15 mouse cellular contexts compared by ENCODE assay signal in genomic region chr11:88713479-88713878, GRCm38 (mm10). TPM values are rescaled to one million over a fixed set of nuclear protein-coding genes. Genes with fewer than 3 reads are reported as not detected.
DNase-seq lines count a peak whose midpoint lies in the region; ATAC-seq and TF ChIP-seq lines count a peak whose summit lies in the region.
"Had no signal": no experiment of that assay in that cellular context is flagged by ENCODE, and none has a peak within 500 bp of the region (broad histone marks: within the 10 kb centered on the region; RNA-seq: fewer than 3 reads in every experiment).

No protein-coding gene starts in this region.

- H3K36me3 ChIP-seq in kidney, embryonic 15.5 days, result peaks cover 42% of the 10 kb centered on the region
- H3K36me3 ChIP-seq in kidney, adult 2 months (ENCODE audit: control insufficient read depth, insufficient read depth, low read length), result peaks cover 5% of the 10 kb centered on the region
- H3K36me3 ChIP-seq in forebrain, embryonic 15.5 days, result peaks cover 16% of the 10 kb centered on the region
- H3K36me3 ChIP-seq in limb, embryonic 14.5 days (ENCODE audit: control insufficient read depth, insufficient read depth, low read length), result peaks cover 39% of the 10 kb centered on the region
- H3K36me3 ChIP-seq in neural tube, embryonic 13.5 days, result peaks cover 38% of the 10 kb centered on the region

- peak overlapping the region; percentile 95 for H3K4me2 ChIP-seq in kidney, embryonic 15.5 days
- peak overlapping the region; percentile 88 for H3K4me2 ChIP-seq in forebrain, embryonic 15.5 days (replicated peaks)
- peak overlapping the region; percentile 27 for H3K4me2 ChIP-seq in limb, embryonic 14.5 days (replicated peaks; ENCODE audit: low read depth, low read length, severe bottlenecking)
- H3K4me2 ChIP-seq in neural tube, embryonic 13.5 days, result peak overlapping the region; percentile 89
- H3K4me2 ChIP-seq: liver, embryonic 12.5 days had no signal

- no peak for TF ChIP-seq CTCF in kidney, adult 2 months (conservative IDR thresholded peaks at IDR 0.05; ENCODE audit: insufficient read depth, insufficient read length, low read depth, low read length)
- no peak for TF ChIP-seq CTCF in cerebellum, adult 2 months (IDR thresholded peaks at IDR 0.05; ENCODE audit: borderline replicate concordance, insufficient read depth, low read depth, low read length)

- no peak for TF ChIP-seq POLR2A in kidney, adult 2 months (IDR thresholded peaks at IDR 0.05; ENCODE audit: low read depth, low read length)
- TF ChIP-seq POLR2A in limb, embryonic 14.5 days (IDR thresholded peaks at IDR 0.05; ENCODE audit: borderline replicate concordance, extremely low read depth, insufficient read depth, insufficient read length), result no peak
- TF ChIP-seq POLR2A in cerebellum, adult 2 months (IDR thresholded peaks at IDR 0.05; ENCODE audit: borderline replicate concordance, insufficient read depth, low read length), result no peak

- no peak for DNase-seq in kidney, adult 2 months
- no peak for DNase-seq in limb, embryonic 14.5 days (ENCODE audit: low spot score)
- no peak for DNase-seq in cerebellum, adult 2 months
- DNase-seq in natural killer cell, adult 2 months (ENCODE audit: low spot score in 2 of 2), result no peak
- DNase-seq: B cell, adult 2 months; cerebellum, postnatal 36 days; gastrocnemius, adult 2 months; kidney, adult 11 months; lung, postnatal 36 days; thymus, postnatal 36 days had no signal

- no peaks in the 10 kb centered on the region for H3K9me3 ChIP-seq in kidney, embryonic 15.5 days (replicated peaks)
- H3K9me3 ChIP-seq in forebrain, embryonic 15.5 days, result no peaks in the 10 kb centered on the region
- no peaks in the 10 kb centered on the region for H3K9me3 ChIP-seq in limb, embryonic 14.5 days (ENCODE audit: control insufficient read depth, low read length)
- no peaks in the 10 kb centered on the region for H3K9me3 ChIP-seq in neural tube, embryonic 13.5 days
- H3K9me3 ChIP-seq: liver, embryonic 12.5 days had no signal

- ATAC-seq in kidney, embryonic 15.5 days (replicated peaks; ENCODE audit: low FRiP score), result no peak
- ATAC-seq in forebrain, embryonic 15.5 days (replicated peaks), result no peak
- no peak for ATAC-seq in limb, embryonic 14.5 days (ENCODE audit: low FRiP score, low read depth)
- no peak for ATAC-seq in neural tube, embryonic 13.5 days (ENCODE audit: low read depth)
- ATAC-seq in frontal cortex, adult (ENCODE audit: low TSS enrichment), result no peak
- ATAC-seq: liver, embryonic 12.5 days had no signal

- 50% methylated on average over 9 of the region's 9 CpGs for WGBS in kidney, embryonic 15.5 days
- WGBS in kidney, adult 2 months, result 32% methylated on average over 9 of the region's 9 CpGs
- WGBS in forebrain, embryonic 15.5 days, result 29% methylated on average over 9 of the region's 9 CpGs
- WGBS in limb, embryonic 14.5 days, result 29% methylated on average over 9 of the region's 9 CpGs
- WGBS in neural tube, embryonic 13.5 days, result 40% methylated on average over 9 of the region's 9 CpGs
- 54% methylated on average over 9 of the region's 9 CpGs for WGBS in cerebellum, adult 2 months

- no peak overlapping the region for H3K27ac ChIP-seq in kidney, embryonic 15.5 days
- no peak overlapping the region for H3K27ac ChIP-seq in kidney, adult 2 months (ENCODE audit: insufficient read depth, low read depth, low read length)
- no peak overlapping the region for H3K27ac ChIP-seq in forebrain, embryonic 15.5 days (replicated peaks)
- H3K27ac ChIP-seq in limb, embryonic 14.5 days (replicated peaks; ENCODE audit: low read depth, low read length), result no peak overlapping the region
- H3K27ac ChIP-seq in neural tube, embryonic 13.5 days (replicated peaks), result no peak overlapping the region
- H3K27ac ChIP-seq in cerebellum, adult 2 months (ENCODE audit: insufficient read depth, low read length), result no peak overlapping the region
- H3K27ac ChIP-seq: gastrocnemius, adult 2 months; liver, embryonic 12.5 days had no signal

- H3K4me1 ChIP-seq in kidney, embryonic 15.5 days, result peaks cover 56% of the 10 kb centered on the region
- peaks cover 11% of the 10 kb centered on the region for H3K4me1 ChIP-seq in kidney, adult 2 months (ENCODE audit: control insufficient read depth, insufficient read depth, low read length)
- peaks cover 39% of the 10 kb centered on the region for H3K4me1 ChIP-seq in forebrain, embryonic 15.5 days
- peaks cover 17% of the 10 kb centered on the region for H3K4me1 ChIP-seq in limb, embryonic 14.5 days (ENCODE audit: control insufficient read depth, insufficient read depth, low read length)
- H3K4me1 ChIP-seq in neural tube, embryonic 13.5 days (replicated peaks), result peaks cover 77% of the 10 kb centered on the region
- H3K4me1 ChIP-seq in cerebellum, adult 2 months (ENCODE audit: control insufficient read depth, insufficient read depth, low read length), result peaks cover 4% of the 10 kb centered on the region

- H3K4me3 ChIP-seq in kidney, embryonic 15.5 days (replicated peaks), result no peak overlapping the region
- no peak overlapping the region for H3K4me3 ChIP-seq in kidney, adult 2 months (ENCODE audit: insufficient read depth, low read depth, low read length)
- peak overlapping the region; percentile 98 for H3K4me3 ChIP-seq in forebrain, embryonic 15.5 days
- H3K4me3 ChIP-seq in limb, embryonic 14.5 days (replicated peaks; ENCODE audit: low read length), result 0 out of 2 replicates have a peak overlapping the region, but pooled peaks have one; percentile 9
- peak overlapping the region; percentile 92 for H3K4me3 ChIP-seq in neural tube, embryonic 13.5 days
- no peak overlapping the region for H3K4me3 ChIP-seq in cerebellum, adult 2 months (replicated peaks; ENCODE audit: insufficient read depth, low read depth, low read length)
- H3K4me3 ChIP-seq: gastrocnemius, adult 2 months; liver, embryonic 12.5 days had no signal

- no peak overlapping the region for H3K9ac ChIP-seq in kidney, embryonic 15.5 days
- no peak overlapping the region for H3K9ac ChIP-seq in forebrain, embryonic 15.5 days (replicated peaks)
- no peak overlapping the region for H3K9ac ChIP-seq in limb, embryonic 14.5 days (ENCODE audit: low read depth, low read length, severe bottlenecking)
- H3K9ac ChIP-seq in neural tube, embryonic 13.5 days, result peak overlapping the region; percentile 31; the same call in 1 of the 2 replicates
- H3K9ac ChIP-seq: liver, embryonic 12.5 days had no signal

- no peaks in the 10 kb centered on the region for H3K27me3 ChIP-seq in kidney, embryonic 15.5 days
- H3K27me3 ChIP-seq in kidney, adult 2 months (replicated peaks; ENCODE audit: control insufficient read depth, insufficient read depth, low read length), result no peaks in the 10 kb centered on the region
- H3K27me3 ChIP-seq in forebrain, embryonic 15.5 days, result no peaks in the 10 kb centered on the region
- H3K27me3 ChIP-seq in limb, embryonic 14.5 days (ENCODE audit: control insufficient read depth, insufficient read depth, low read length), result no peaks in the 10 kb centered on the region
- no peaks in the 10 kb centered on the region for H3K27me3 ChIP-seq in neural tube, embryonic 13.5 days
- no peaks in the 10 kb centered on the region for H3K27me3 ChIP-seq in cerebellum, adult 2 months (ENCODE audit: control insufficient read depth, insufficient read depth, low read length)
- H3K27me3 ChIP-seq: liver, embryonic 12.5 days had no signal

RNA-seq across cellular contexts. Expression of gene Msi2, which starts 4.8 kb away (rescaled TPM):
- polyA plus RNA-seq in kidney, embryonic 15.5 days (2015; fragmentation: Nextera tagmentation; extraction: Ambion mirVana), result 29.1 and 29.3 TPM in 2 replicates
- polyA plus RNA-seq in kidney, adult 2 months (2012; rRNA removed), result 40.4 and 43.5 TPM in 2 replicates
- polyA plus RNA-seq in forebrain, embryonic 15.5 days (2015; fragmentation: Nextera tagmentation; extraction: Ambion mirVana), result 25.3 and 27.1 TPM in 2 replicates
- polyA plus RNA-seq in limb, embryonic 14.5 days (2012; rRNA removed), result 36.5 and 45.3 TPM in 2 replicates
- polyA plus RNA-seq in limb, embryonic 14.5 days (2014; fragmentation: Nextera tagmentation; extraction: Ambion mirVana), result 13.9 and 14.8 TPM in 2 replicates
- polyA plus RNA-seq in neural tube, embryonic 13.5 days (2015; fragmentation: Nextera tagmentation; extraction: Ambion mirVana), result 20.9 and 21.7 TPM in 2 replicates
- polyA plus RNA-seq in cerebellum, adult 2 months (2012; rRNA removed), result 87.3 and 87.5 TPM in 2 replicates

Comparison
In these comparisons a context has a peak if more than half of its experiments do, and no peak if none do; other contexts are left out.
1. H3K4me2 ChIP-seq: peak in every context shown above with its lines; median percentile 95 in kidney, embryonic 15.5 days; 89 in neural tube, embryonic 13.5 days; 88 in forebrain, embryonic 15.5 days; 27 in limb, embryonic 14.5 days.
2. H3K4me3 ChIP-seq: peak in forebrain, embryonic 15.5 days (single experiment), limb, embryonic 14.5 days (single experiment) and neural tube, embryonic 13.5 days (single experiment); none in kidney, embryonic 15.5 days (single experiment), kidney, adult 2 months (single experiment) and cerebellum, adult 2 months (single experiment).